Mouse (Mus musculus): ENCODE results near the gene Usp54.

Usp54 gene

DNA sequence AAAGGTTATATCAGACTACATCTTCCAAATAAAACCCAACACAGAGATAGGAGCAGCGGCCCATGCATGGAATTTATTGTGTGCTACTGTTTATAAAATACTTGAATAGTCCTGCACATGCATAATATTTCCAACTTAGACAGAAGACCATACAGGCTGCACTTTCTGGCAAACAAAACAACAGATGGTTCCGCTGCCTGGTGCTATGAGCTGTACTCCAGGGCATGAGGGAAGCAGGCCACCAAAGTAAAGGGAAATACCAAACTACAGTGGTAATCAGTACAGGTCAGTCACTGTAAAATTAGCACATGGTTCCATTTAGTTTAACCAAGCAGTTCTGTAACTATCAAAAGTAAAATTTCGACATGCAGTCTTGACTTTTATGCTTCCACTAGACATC lies 140.9 kb downstream of the Usp54 start:
- DNase-seq (ENCODE audit: low read depth, low spot score): no peak
